Mouse (Mus musculus) thymus, postnatal 36 days (tissue): Measurements from ENCODE around the gene Tssk2.

Experiments
- DNase-seq, 2 experiments: peaks; one replicate each; pipeline ENCODE4 v3.0.0; 2022; ENCODE audit warnings: mixed read lengths in 2 of 2

Tssk2 gene

DNA sequence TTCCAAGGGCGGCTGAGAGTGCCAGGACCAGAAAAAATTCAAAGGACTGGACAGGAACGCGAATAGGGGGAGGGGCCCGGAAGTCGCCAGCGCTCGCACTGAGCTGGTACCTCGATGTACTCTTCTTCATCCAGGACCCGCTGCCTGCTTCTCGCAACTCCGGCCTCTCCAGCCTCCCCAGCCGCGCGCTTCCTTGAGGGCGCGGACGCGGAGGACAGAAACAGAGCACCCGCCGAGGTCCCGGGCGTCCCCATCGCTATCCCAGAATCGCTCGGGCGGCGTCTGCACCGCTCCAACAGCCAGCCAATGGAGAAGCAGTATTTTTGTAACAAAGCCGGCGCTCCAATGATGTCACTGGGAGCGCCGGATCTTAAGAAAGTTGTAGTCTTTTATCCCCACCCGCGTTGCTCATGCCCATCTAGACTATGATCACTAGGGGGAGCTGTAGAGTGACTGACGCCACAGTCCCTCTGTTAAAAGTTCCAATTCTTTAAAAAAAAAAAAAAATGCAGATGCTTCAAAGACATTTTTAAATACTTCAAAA lies 12.7 kb downstream of the Tssk2 start, which contains the start of gene Ess2:
TSS of gene Ess2 (minus strand) at position 297 of the 544 bp plus-strand sequence.
- DNase-seq: peak; percentile 83 to 89

DNA sequence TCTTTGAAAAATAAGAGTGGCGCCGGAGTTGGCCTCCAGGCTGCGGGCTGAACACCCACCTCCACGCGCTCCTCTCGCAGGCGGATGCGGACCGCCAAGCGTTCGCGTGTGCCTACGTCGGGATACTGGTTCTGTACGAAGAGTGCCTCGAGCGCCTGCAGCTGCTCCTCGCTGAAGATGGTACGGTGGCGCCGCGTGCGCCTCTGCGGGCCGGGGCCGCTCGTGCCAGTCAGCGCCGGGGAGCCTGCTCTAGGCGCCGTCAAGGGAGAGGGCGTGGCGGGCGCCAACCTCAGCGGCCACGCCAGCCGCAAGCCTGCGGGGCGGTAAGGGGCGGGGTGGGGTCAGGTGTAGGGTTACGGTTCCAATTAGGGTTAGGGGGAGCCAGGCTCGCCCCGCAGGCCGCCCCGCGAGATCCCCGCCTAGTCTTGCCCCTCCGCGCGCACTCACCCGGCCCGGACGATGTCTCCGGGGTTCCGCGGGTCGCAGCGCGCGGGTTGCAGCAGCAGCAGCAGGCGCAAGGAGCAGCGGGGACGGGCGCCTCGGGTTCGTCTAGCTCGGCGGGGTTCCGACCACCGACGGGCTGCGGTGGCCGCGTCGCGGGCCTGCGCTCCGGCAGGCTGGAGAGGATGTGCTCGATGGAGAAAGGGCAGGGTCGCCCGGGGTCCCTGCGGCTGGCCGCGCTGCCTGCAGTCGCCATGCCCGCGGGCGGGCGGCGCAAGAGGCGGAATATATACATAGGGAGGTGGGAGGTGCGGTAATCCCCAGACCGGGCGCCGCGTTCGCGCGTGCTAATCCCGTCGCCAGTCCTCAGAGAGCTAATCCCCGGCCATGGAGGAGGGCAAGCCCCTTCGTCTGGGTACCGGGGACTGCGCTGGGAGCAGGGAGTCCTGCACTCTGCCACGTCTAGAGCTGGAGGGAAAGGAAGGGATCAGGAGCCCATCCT lies 16.1 kb downstream of the Tssk2 start, which contains the start of gene Gsc2:
TSS of gene Gsc2 (minus strand) at position 753 of the 943 bp plus-strand sequence.
- no peak for DNase-seq

DNA sequence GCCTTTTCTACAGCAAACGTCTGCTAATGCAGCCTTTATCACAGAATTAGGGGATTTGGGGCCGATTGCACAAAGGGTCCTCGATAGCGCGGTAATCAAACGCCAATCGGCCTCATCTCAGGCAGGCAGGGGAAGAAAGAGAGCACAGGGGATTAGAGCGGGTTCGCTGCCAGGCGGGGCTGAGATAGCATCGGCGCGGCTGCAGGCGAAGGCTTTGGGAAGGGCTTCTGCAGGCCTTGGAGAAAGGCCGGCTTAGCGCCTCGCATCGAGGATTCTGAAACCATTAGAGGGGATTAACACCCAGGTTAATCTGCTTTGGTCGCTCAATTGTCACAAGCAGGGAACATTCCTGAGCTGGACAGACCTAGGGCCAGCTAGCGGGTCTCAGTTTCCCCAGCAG lies 22.1 kb downstream of the Tssk2 start:
- DNase-seq: no peak

- peak; percentile 91 to 93 for DNase-seq
Measured at GRCm38 (mm10) chr16:17921325-17922162, 23.1 kb downstream of the Tssk2 start.

DNA sequence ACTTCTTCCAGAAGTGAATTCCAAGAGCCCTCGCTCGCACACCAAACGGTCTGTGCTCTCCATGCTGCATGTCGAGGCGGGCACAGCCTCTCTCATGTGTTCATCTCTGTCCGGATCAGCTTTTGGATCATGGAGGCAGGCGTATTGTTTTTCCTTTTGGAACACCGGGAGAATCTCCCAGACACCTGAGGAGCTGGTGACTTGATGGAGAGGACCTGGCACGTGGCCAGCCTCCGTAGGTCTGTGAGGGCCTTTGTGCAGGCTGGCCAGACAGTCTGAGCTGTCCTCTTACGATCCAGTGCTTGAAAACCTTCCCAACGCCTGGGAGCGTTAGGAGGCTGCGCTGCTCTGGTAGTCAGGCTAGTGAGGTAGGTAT lies 23.7 kb downstream of the Tssk2 start:
- DNase-seq: peak in 1 of 2 experiments; percentile 30

- DNase-seq: peak; percentile 54 to 66
Measured at GRCm38 (mm10) chr16:17927351-17928082, 29.1 kb downstream of the Tssk2 start.

DNA sequence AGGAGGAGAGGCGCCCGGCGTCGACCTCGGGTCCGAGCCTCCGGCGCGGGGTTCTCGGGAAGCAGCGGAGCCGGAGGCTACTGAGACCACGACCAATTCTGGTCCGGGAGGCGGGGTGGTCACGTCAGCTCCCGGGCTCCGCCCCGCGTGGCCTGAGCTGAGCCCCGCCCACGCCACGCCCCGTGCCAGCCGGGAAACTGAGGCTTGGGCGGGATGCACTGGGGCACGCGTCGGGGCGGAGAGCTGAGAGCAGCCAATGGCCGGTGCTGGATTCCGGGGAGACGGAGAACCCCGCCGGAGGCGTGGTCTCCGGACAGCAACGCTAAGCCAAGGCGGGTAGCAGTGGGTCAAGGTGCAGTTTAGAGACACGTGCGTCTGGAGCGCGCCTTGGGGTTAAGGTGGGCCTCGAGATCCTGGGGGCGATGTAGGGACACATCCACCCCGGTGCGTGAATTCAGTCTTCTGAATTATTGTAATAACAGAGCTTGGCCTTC lies 29.7 kb downstream of the Tssk2 start, which contains the start of gene Slc25a1:
TSS of gene Slc25a1 (minus strand) at position 133 of the 494 bp plus-strand sequence.
- DNase-seq: peak; percentile 69 to 76

DNA sequence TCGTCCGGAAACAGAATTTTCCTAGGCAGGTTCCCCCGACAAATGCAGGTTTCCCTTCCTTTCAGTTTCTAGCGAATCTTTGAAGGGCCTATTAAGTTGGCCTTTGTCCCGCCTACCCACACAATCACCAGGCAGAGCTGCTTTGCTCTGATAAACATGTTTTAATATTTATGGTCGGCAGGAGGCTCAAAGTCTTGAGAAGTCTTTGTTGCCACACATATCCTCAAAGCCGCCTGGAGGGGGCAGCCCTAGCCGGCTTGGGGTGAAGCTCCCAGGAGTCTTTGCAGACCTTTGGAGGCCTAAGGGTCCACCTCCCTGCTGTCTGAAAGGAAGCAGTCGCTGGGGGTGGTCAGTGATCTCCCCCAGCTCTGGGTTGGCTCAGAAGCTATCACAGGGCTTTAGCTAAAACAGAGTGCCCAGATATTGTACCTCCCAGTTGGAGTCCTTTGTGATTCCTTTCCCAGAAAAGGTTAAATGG lies 30.2 kb downstream of the Tssk2 start:
- DNase-seq: peak; percentile 68 to 76

DNA sequence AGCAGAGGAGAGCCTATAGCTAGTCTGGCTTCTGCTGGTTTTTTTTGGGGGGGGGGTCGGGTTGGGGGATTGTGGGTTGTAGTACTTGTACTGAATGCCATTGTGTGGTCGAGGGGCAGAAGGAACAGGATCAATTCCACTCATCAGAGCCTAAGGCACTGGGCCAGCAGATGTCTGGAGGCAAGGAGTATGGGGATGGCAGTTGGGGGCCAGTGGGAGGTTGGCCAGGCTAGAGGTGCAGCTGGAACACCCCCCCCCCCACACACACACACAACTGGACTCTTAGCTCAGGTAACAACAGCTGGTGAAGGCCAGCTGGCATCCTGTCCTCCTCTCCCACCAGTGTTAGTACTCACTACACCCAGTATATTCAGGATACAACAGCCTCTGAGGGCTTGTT lies 30.8 kb downstream of the Tssk2 start:
- no peak for DNase-seq

GRCm38 (mm10) chr16:17929631-17930030 lies 31.2 kb downstream of the Tssk2 start:
- DNase-seq: no peak

DNA sequence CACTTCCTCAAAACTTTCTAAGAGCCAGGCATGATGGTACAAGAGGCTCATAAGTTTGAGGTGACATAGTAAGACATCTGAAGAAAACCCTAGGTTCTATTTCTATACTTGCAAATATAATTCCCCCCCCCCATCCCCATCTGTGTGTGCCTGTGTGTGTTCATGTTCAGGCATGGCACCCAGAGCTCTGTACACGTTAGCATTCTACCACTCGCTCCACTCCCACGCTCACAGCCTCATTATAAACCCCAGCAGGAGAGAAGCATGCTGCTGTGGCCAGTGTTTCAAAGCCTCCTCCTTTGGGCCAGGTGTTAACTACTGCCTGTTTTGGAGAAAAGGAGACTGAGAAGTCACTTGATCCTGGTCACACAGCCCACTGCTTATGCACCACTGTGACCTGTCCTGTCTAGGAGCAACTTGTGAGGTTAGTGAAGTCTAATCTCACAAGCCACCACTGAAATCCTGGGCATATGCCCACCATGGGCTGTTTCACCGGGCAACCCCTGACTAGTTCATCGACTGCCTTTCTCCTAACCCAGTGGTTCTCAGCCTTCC lies 33.5 kb downstream of the Tssk2 start:
- no peak for DNase-seq

DNA sequence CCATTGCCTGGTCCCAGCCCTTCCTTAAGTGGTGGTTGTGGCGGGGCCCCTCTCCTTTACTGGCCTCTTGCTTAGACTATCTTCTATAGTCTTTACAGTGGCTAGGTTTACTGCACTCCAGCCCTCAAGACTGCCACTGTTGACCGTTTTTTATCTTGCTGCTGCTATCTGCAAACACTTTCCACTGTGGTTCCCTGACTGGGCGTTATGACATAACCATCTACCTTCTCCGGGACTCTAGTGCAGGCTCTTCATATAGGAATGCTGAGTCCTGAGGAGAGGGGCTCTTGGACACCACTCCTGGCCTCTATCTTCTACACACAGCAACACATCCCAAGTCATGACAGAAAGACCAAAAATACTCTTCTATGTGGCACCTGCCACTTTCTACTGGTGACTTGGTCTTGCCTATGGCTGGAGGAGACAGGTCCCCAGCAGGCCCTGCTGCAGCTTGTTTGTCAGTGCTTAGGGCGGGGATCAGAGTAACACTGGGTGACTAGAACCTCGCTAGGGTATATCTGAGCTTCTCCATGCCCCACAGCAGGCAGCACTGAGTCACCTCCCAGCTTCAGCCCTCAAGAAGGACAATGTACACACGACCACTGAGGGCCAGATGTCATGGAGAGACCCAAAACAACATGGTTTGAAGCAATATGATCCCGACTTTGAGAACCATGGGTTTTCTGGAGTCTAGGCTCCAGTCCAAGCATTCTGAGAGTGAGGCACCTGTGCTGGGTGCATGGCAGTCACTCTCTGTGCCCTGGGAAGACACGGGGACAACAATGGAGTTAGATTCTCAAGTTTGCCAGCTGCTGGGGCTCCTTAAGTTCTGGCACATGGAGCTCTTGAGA lies 35.4 kb downstream of the Tssk2 start:
- no peak for DNase-seq

- DNase-seq: no peak
Measured at GRCm38 (mm10) chr16:17934445-17934910, 36.0 kb downstream of the Tssk2 start.

DNA sequence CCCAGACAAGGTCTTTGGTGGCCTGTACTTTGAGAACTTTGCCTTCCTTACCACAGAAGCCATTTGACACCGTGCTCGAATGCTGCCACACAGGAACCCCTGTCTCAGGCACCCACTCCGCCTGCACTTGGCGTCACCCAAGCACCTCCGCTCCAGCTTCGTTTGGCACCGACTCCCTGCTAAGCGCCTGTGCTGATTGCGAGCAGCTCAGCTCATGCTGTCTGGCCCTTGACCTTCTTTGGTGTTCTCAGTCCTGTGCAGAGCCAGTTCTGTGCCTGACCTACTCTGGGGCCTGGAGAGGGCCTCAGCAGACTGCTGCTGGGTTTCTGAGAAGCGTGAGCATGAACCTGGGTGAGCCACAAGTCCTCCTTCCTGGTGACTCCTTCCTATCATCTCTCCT lies 38.3 kb downstream of the Tssk2 start:
- DNase-seq: no peak

GRCm38 (mm10) chr16:17938187-17938586 lies 39.8 kb downstream of the Tssk2 start:
- no peak for DNase-seq

- DNase-seq: peak; percentile 68 to 69
Measured at GRCm38 (mm10) chr16:17938821-17939220, 40.4 kb downstream of the Tssk2 start.

GRCm38 (mm10) chr16:17939255-17939751 lies 40.9 kb downstream of the Tssk2 start:
- no peak for DNase-seq

DNA sequence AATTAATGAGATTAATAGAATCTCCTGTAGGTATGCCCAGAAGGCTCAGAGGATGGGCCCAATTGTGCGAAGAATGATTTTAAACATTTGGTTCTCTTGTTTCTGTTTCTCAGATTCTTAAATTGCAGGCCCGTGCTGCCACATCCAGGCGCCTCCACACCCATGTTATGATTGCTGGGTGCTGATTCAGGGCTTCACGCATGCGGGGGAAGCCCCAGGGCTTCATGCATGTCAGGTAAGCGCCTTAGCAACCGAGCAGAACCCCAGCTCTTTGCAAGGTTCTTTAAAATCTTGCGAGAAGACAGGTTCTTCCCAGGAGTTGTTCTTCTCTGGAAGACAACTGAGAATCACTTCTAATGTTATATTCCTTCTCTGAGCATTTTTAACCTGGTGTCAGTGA lies 45.0 kb downstream of the Tssk2 start:
- no peak for DNase-seq

DNA sequence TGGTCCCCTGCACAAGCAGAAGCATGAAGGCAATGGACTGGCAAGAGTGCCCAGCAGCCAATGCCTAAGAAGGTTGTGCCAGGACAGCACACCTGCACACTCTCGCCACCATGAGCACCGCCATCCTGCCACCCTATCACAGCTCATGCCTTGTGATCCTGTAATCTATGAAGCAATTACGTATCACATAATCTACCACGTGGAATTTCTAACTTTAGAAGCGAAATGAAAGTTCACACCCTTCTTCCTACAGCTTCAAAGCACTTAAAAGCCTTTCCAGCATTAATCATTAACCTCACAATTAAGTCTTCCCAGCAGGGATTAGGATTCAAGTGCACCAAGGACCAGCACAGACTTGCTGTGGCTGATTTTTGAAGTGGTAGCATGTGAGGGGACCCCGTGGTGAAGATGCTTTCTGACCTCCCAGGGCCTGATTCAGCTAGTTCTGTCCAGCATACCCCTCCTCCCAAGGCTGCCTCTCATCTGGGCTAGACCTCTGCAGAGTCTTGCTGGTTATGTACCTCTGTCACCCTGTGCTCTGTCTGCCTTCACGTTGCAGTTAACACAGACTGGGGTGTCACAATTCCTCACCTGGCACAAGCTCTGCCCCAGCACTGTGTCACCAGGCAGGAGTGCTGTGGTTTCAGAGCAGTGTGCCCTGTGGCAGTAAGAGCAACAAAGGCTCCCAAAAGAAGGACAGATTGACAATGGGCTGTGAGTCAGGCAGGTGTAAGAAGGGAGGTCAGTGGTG lies 46.8 kb downstream of the Tssk2 start:
- DNase-seq: no peak
